Mouse (Mus musculus) lung, embryonic 16.5 days (tissue): ENCODE data around the gene Ube2z. TPM values are rescaled to one million over a fixed set of nuclear protein-coding genes. Genes with fewer than 3 reads are reported as not detected.

Experiments
- ATAC-seq: fragments of 200-750 bp; cut with Nextera tagmentation; 2 replicates; pipeline ENCODE4 v1.8.0; 2017; ENCODE audit warnings: low read depth, mild to moderate bottlenecking, moderate library complexity
- H3K27ac ChIP-seq: fragments of 300-500 bp; sonication (generic); 2 replicates; pipeline ENCODE4 v1.5.1; 2014; ENCODE audit warnings: mild to moderate bottlenecking, control low read depth, low read length
- H3K27me3 ChIP-seq: fragments of 300-500 bp; sonication (generic); 2 replicates; pipeline ENCODE4 v1.6.1; 2014; ENCODE audit warnings: low read depth, low read length, mixed read lengths; ENCODE audit not compliant: control insufficient read depth, insufficient read depth
- H3K36me3 ChIP-seq: fragments of 300-500 bp; sonication (generic); 2 replicates; pipeline ENCODE4 v1.6.1; 2014; ENCODE audit warnings: low read length; ENCODE audit not compliant: control insufficient read depth, insufficient read depth
- H3K4me1 ChIP-seq: fragments of 300-500 bp; sonication (generic); replicated peaks from 2 replicates; pipeline ENCODE4 v1.6.1; 2014; ENCODE audit warnings: low read length, mixed read lengths; ENCODE audit not compliant: control insufficient read depth, insufficient read depth
- H3K4me2 ChIP-seq: fragments of 300-500 bp; sonication (generic); 2 replicates; pipeline ENCODE4 v1.6.1; 2014; ENCODE audit warnings: low read depth, low read length, control low read depth
- H3K4me3 ChIP-seq: fragments of 300-500 bp; sonication (generic); 2 replicates; pipeline ENCODE4 v1.5.1; 2014; ENCODE audit warnings: mild to moderate bottlenecking, low read length, control low read depth
- H3K9ac ChIP-seq: fragments of 300-500 bp; sonication (generic); 2 replicates; pipeline ENCODE4 v1.6.1; 2014; ENCODE audit warnings: low read length, control low read depth
- H3K9me3 ChIP-seq: fragments of 300-500 bp; sonication (generic); 2 replicates; pipeline ENCODE4 v1.6.1; 2016; ENCODE audit warnings: low read length; ENCODE audit not compliant: control insufficient read depth
- whole genome bisulfite sequencing: fragments of 180-500 bp; shearing (Covaris S2); extraction: QIAGEN DNeasy Blood & Tissue Kit; methylation state at CpG from one replicate; pipeline ENCODE4 v1.1.7; 2014; 5-methylcytosine and 5-hydroxymethylcytosine counted together
- polyA plus RNA-seq: library from polyadenylated mRNA; unstranded; fragments of >200 nt; fragmentation: Nextera tagmentation; extraction: Ambion mirVana; gene quantifications from 2 replicates; pipeline ENCODE4 v1.2.1, GENCODE M21; 2015

Gene Ube2z
- polyA plus RNA-seq, 1 experiment from 2014 or later, result 36.7 TPM

GRCm38 (mm10) chr11:96044803-96045567 is 20.2 kb downstream of the Ube2z start:
- WGBS, result 84% methylated on average over 11 of the region's 11 CpGs
- ATAC-seq, result no peak

GRCm38 (mm10) chr11:96038560-96038959 is 26.6 kb downstream of the Ube2z start:
- no peak overlapping the region for H3K4me2 ChIP-seq
- no peak overlapping the region for H3K27ac ChIP-seq
- no peaks in the 10 kb centered on the region for H3K9me3 ChIP-seq
- ATAC-seq, result no peak
- H3K27me3 ChIP-seq, result no peaks in the 10 kb centered on the region
- WGBS, result 91% methylated on average over 1 of the region's 1 CpGs
- H3K9ac ChIP-seq, result no peak overlapping the region
- H3K4me1 ChIP-seq, result peaks cover 5% of the 10 kb centered on the region
- H3K36me3 ChIP-seq, result 0 out of 2 replicates have a peak, but pooled peaks cover 4% of the 10 kb centered on the region
- no peak overlapping the region for H3K4me3 ChIP-seq

More at GRCm38 (mm10) chr11:96044803-96045567, 20.2 kb downstream of the Ube2z start:
- H3K4me2 ChIP-seq, result no peak overlapping the region
- no peaks in the 10 kb centered on the region for H3K27me3 ChIP-seq
- no peaks in the 10 kb centered on the region for H3K9me3 ChIP-seq
- peaks cover 28% of the 10 kb centered on the region for H3K36me3 ChIP-seq
- no peak overlapping the region for H3K9ac ChIP-seq
- no peak overlapping the region for H3K27ac ChIP-seq
- no peak overlapping the region for H3K4me3 ChIP-seq
- H3K4me1 ChIP-seq, result no peaks in the 10 kb centered on the region

- WGBS, result 88% methylated on average over 5 of the region's 5 CpGs
- Histone ChIP-seq H3K9ac (no peak overlapping the region), H3K4me1 (peaks cover 5% of the 10 kb centered on the region), H3K4me3 (no peak overlapping the region), H3K27me3 (no peaks in the 10 kb centered on the region), H3K9me3 (no peaks in the 10 kb centered on the region), H3K36me3 (0 out of 2 replicates have a peak, but pooled peaks cover 4% of the 10 kb centered on the region), H3K27ac (no peak overlapping the region), H3K4me2 (no peak overlapping the region)
- ATAC-seq, result no peak
Measured at GRCm38 (mm10) chr11:96037499-96037898, 27.7 kb downstream of the Ube2z start.

GRCm38 (mm10) chr11:96035133-96035532 is 30.1 kb downstream of the Ube2z start:
- 9% methylated on average over 6 of the region's 6 CpGs for WGBS
- ATAC-seq, result 0 out of 2 replicates have a peak, but pooled peaks have one; percentile 8
- peak overlapping the region; percentile 37; the same call in 1 of the 2 replicates for H3K27ac ChIP-seq

GRCm38 (mm10) chr11:96034596-96035052 is 30.6 kb downstream of the Ube2z start, which contains the start of gene Snf8:
TSS of gene Snf8 (plus strand) at chr11:96034885.
- Histone ChIP-seq H3K4me1 (peaks cover 5% of the 10 kb centered on the region), H3K27ac (peak within 1 kb of the TSS; percentile 37), H3K9me3 (no peaks in the 10 kb centered on the region), H3K27me3 (no peaks in the 10 kb centered on the region), H3K4me3 (peak within 1 kb of the TSS; percentile 87), H3K4me2 (peak within 1 kb of the TSS; percentile 96), H3K36me3 (0 out of 2 replicates have a peak, but pooled peaks cover 4% of the 10 kb centered on the region), H3K9ac (peak within 1 kb of the TSS; percentile 85)
- WGBS, result under 1% methylated on average over 29 of the region's 29 CpGs
- peak; percentile 91 for ATAC-seq

More at GRCm38 (mm10) chr11:96035133-96035532, 30.1 kb downstream of the Ube2z start:
- Histone ChIP-seq H3K4me2 (peak overlapping the region; percentile 96), H3K4me3 (peak overlapping the region; percentile 87), H3K27me3 (no peaks in the 10 kb centered on the region), H3K36me3 (0 out of 2 replicates have a peak, but pooled peaks cover 4% of the 10 kb centered on the region), H3K9ac (peak overlapping the region; percentile 85), H3K9me3 (no peaks in the 10 kb centered on the region), H3K4me1 (peaks cover 5% of the 10 kb centered on the region)

GRCm38 (mm10) chr11:96034116-96034515 is 31.1 kb downstream of the Ube2z start:
- WGBS, result 50% methylated on average over 8 of the region's 8 CpGs
- Histone ChIP-seq H3K4me1 (peaks cover 5% of the 10 kb centered on the region), H3K9ac (peak overlapping the region; percentile 85), H3K27ac (no peak overlapping the region; the same call in 1 of the 2 replicates), H3K4me3 (peak overlapping the region; percentile 87), H3K9me3 (no peaks in the 10 kb centered on the region), H3K36me3 (no peaks in the 10 kb centered on the region), H3K27me3 (no peaks in the 10 kb centered on the region), H3K4me2 (peak overlapping the region; percentile 96)
- ATAC-seq, result no peak

GRCm38 (mm10) chr11:96033264-96033663 is 31.9 kb downstream of the Ube2z start:
- no peak overlapping the region for H3K4me3 ChIP-seq
- WGBS, result 88% methylated on average over 3 of the region's 3 CpGs
- no peak overlapping the region for H3K4me2 ChIP-seq
- H3K9me3 ChIP-seq, result no peaks in the 10 kb centered on the region
- no peaks in the 10 kb centered on the region for H3K27me3 ChIP-seq
- no peak for ATAC-seq
- H3K9ac ChIP-seq, result no peak overlapping the region
- H3K36me3 ChIP-seq, result no peaks in the 10 kb centered on the region
- no peak overlapping the region for H3K27ac ChIP-seq
- peaks cover 5% of the 10 kb centered on the region for H3K4me1 ChIP-seq

- Histone ChIP-seq H3K27ac (no peak overlapping the region), H3K4me2 (no peak overlapping the region), H3K4me1 (peaks cover 5% of the 10 kb centered on the region), H3K4me3 (no peak overlapping the region), H3K9me3 (no peaks in the 10 kb centered on the region), H3K9ac (no peak overlapping the region), H3K27me3 (no peaks in the 10 kb centered on the region; the same call in 1 of the 2 replicates), H3K36me3 (no peaks in the 10 kb centered on the region)
- 58% methylated on average over 2 of the region's 2 CpGs for WGBS
- no peak for ATAC-seq
Measured at GRCm38 (mm10) chr11:96031701-96032100, 33.5 kb downstream of the Ube2z start.

- Histone ChIP-seq H3K4me1 (peaks cover 2% of the 10 kb centered on the region), H3K36me3 (no peaks in the 10 kb centered on the region), H3K4me3 (no peak overlapping the region), H3K27me3 (no peaks in the 10 kb centered on the region; the same call in 1 of the 2 replicates), H3K9ac (no peak overlapping the region), H3K27ac (no peak overlapping the region), H3K4me2 (no peak overlapping the region), H3K9me3 (no peaks in the 10 kb centered on the region)
- no peak for ATAC-seq
- WGBS, result 84% methylated on average over 3 of the region's 3 CpGs
Measured at GRCm38 (mm10) chr11:96030571-96030970, 34.6 kb downstream of the Ube2z start.
